ENCODE assay signal across 8 mouse cellular contexts in genomic region chr7:99381214-99382087, GRCm38 (mm10). TPM values are rescaled to one million over a fixed set of nuclear protein-coding genes. Genes with fewer than 3 reads are reported as not detected.
A peak's percentile ranks its signal among the peaks of the same experiment; 100 is the strongest.
DNase-seq lines count a peak whose midpoint lies in the region; ATAC-seq and TF ChIP-seq lines count a peak whose summit lies in the region.

Gene Gdpd5, plus strand, starts transcription at chr7:99381414.

- peak within 1 kb of the TSS; percentile 65 for H3K4me2 ChIP-seq in forebrain, embryonic 16.5 days (ENCODE audit: low read length)
- peak within 1 kb of the TSS; percentile 95 for H3K4me2 ChIP-seq in lung, embryonic 14.5 days

- H3K36me3 ChIP-seq in G1E (replicated peaks), result no peaks in the 10 kb centered on the region
- H3K36me3 ChIP-seq in forebrain, embryonic 16.5 days (ENCODE audit: control insufficient read depth, insufficient read depth), result no peaks in the 10 kb centered on the region
- H3K36me3 ChIP-seq in lung, embryonic 14.5 days (ENCODE audit: insufficient read depth), result no peaks in the 10 kb centered on the region
- H3K36me3 ChIP-seq in thymus, adult 2 months (ENCODE audit: control insufficient read depth, insufficient read depth, low read length), result no peaks in the 10 kb centered on the region

- TF ChIP-seq POLR2A in olfactory bulb, adult 2 months (IDR thresholded peaks at IDR 0.05; ENCODE audit: insufficient read depth, low read depth, low read length), result peak; percentile 76
- TF ChIP-seq POLR2A in thymus, adult 2 months (IDR thresholded peaks at IDR 0.05; ENCODE audit: control insufficient read depth, extremely low read depth, insufficient read depth, low read length, poor library complexity), result peak; percentile 57; the same call in 1 of the 2 replicates

- peak; percentile 87 for DNase-seq in G1E (ENCODE audit: low spot score)
- DNase-seq in cerebellum, adult 18-20 months, result peak; percentile 99 to 100
- DNase-seq in heart, postnatal 36 days, result peak; percentile 100
- DNase-seq in layer of hippocampus, adult 2 months (ENCODE audit: low spot score in 2 of 2), result peak; percentile 98 to 100
- peak; percentile 99 for DNase-seq in lung, embryonic 14.5 days
- DNase-seq in thymus, adult 2 months, result peak; percentile 99

- peaks cover 4% of the 10 kb centered on the region for H3K9me3 ChIP-seq in G1E (replicated peaks)
- H3K9me3 ChIP-seq in forebrain, embryonic 16.5 days (ENCODE audit: control insufficient read depth, low read length), result no peaks in the 10 kb centered on the region; the same call in 1 of the 2 replicates
- no peaks in the 10 kb centered on the region for H3K9me3 ChIP-seq in lung, embryonic 14.5 days (ENCODE audit: low read depth, low read length)

- peaks cover 19% of the 10 kb centered on the region for H3K4me1 ChIP-seq in G1E (ENCODE audit: insufficient read depth, low read depth, low read length)
- peaks cover 37% of the 10 kb centered on the region for H3K4me1 ChIP-seq in forebrain, embryonic 16.5 days (replicated peaks; ENCODE audit: control insufficient read depth, insufficient read depth, low read length)
- H3K4me1 ChIP-seq in lung, embryonic 14.5 days (ENCODE audit: insufficient read depth), result peaks cover 22% of the 10 kb centered on the region
- H3K4me1 ChIP-seq in olfactory bulb, adult 2 months (ENCODE audit: control insufficient read depth, insufficient read depth, low read length), result peaks cover 24% of the 10 kb centered on the region
- H3K4me1 ChIP-seq in thymus, adult 2 months (replicated peaks; ENCODE audit: control insufficient read depth, insufficient read depth, low read length), result peaks cover 19% of the 10 kb centered on the region

- peak within 1 kb of the TSS; percentile 94 for H3K27ac ChIP-seq in forebrain, embryonic 16.5 days (ENCODE audit: low read length)
- peak within 1 kb of the TSS; percentile 92 for H3K27ac ChIP-seq in layer of hippocampus, adult 2 months
- H3K27ac ChIP-seq in lung, embryonic 14.5 days (ENCODE audit: low read depth), result peak within 1 kb of the TSS; percentile 93
- H3K27ac ChIP-seq in olfactory bulb, adult 2 months (ENCODE audit: insufficient read depth, low read depth, low read length), result peak within 1 kb of the TSS; percentile 90
- H3K27ac ChIP-seq in thymus, adult 2 months (ENCODE audit: control insufficient read depth, insufficient read depth, low read length), result no peak within 1 kb of the TSS

- peak within 1 kb of the TSS; percentile 69; the same call in 1 of the 2 replicates for H3K4me3 ChIP-seq in G1E (ENCODE audit: low read depth, low read length)
- peak within 1 kb of the TSS; percentile 90 for H3K4me3 ChIP-seq in forebrain, embryonic 16.5 days (replicated peaks; ENCODE audit: low read length)
- H3K4me3 ChIP-seq in layer of hippocampus, adult 2 months, result peak within 1 kb of the TSS; percentile 59
- peak within 1 kb of the TSS; percentile 63 for H3K4me3 ChIP-seq in lung, embryonic 14.5 days (ENCODE audit: low read depth, low read length)
- peak within 1 kb of the TSS; percentile 58 for H3K4me3 ChIP-seq in olfactory bulb, adult 2 months (ENCODE audit: insufficient read depth, low read depth, low read length)
- H3K4me3 ChIP-seq in thymus, adult 2 months (ENCODE audit: control insufficient read depth, insufficient read depth, low read length), result peak within 1 kb of the TSS; percentile 59

- peak within 1 kb of the TSS; percentile 82 for H3K9ac ChIP-seq in forebrain, embryonic 16.5 days (replicated peaks; ENCODE audit: low read depth, low read length)
- H3K9ac ChIP-seq in lung, embryonic 14.5 days, result peak within 1 kb of the TSS; percentile 72

- intact Hi-C loops in heart, postnatal 36 days (cut with DNase I), result loop anchor here (2.0 to 5.0 kb wide), 2 partner anchors 29 to 1111 kb away; partner anchors contain the start of gene Ucp2

- TF ChIP-seq CTCF in G1E (IDR thresholded peaks at IDR 0.05; ENCODE audit: low read depth, low read length), result no peak
- TF ChIP-seq CTCF in layer of hippocampus, adult 2 months (conservative IDR thresholded peaks at IDR 0.05), result no peak
- TF ChIP-seq CTCF in lung, embryonic 14.5 days (IDR thresholded peaks at IDR 0.05; ENCODE audit: low read depth), result no peak
- TF ChIP-seq CTCF in olfactory bulb, adult 2 months (IDR thresholded peaks at IDR 0.05; ENCODE audit: insufficient read depth, low read depth, low read length), result no peak
- TF ChIP-seq CTCF in thymus, adult 2 months (IDR thresholded peaks at IDR 0.05; ENCODE audit: borderline replicate concordance, control insufficient read depth, extremely low read depth, insufficient read depth, low read length, poor library complexity), result no peak

- peaks cover 60% of the 10 kb centered on the region for H3K27me3 ChIP-seq in G1E (ENCODE audit: insufficient read depth, low read length)
- no peaks in the 10 kb centered on the region for H3K27me3 ChIP-seq in forebrain, embryonic 16.5 days (replicated peaks; ENCODE audit: control insufficient read depth, insufficient read depth, low read length)
- no peaks in the 10 kb centered on the region for H3K27me3 ChIP-seq in lung, embryonic 14.5 days (ENCODE audit: insufficient read depth, low read length)
- H3K27me3 ChIP-seq in thymus, adult 2 months (ENCODE audit: control insufficient read depth, insufficient read depth, low read length), result peaks cover 8% of the 10 kb centered on the region; the same call in 1 of the 2 replicates

- peak; percentile 96 for ATAC-seq in G1E (ENCODE audit: extremely low read depth, insufficient number of reproducible peaks, low FRiP score, poor library complexity, severe bottlenecking)
- peak; percentile 96 for ATAC-seq in forebrain, embryonic 16.5 days
- ATAC-seq in lung, embryonic 14.5 days (ENCODE audit: insufficient read depth), result peak; percentile 96

- WGBS in forebrain, embryonic 16.5 days, result under 1% methylated on average over 68 of the region's 73 CpGs
- under 1% methylated on average over 73 of the region's 73 CpGs for WGBS in lung, embryonic 14.5 days
- WGBS in olfactory bulb, adult 2 months, result under 1% methylated on average over 73 of the region's 73 CpGs
- under 1% methylated on average over 73 of the region's 73 CpGs for WGBS in thymus, adult 2 months

RNA-seq across cellular contexts. Expression of gene Gdpd5, which starts in this region (rescaled TPM):
- 0.24 TPM in 1 of 2 replicates, not detected in the other for total RNA-seq in G1E (2014; fragmentation: Nextera tagmentation)
- 0.23 and 0.49 TPM in 2 replicates for total RNA-seq in G1E (2017)
- polyA plus RNA-seq in G1E (2012), result 0.02 and 0.16 TPM in 2 replicates
- polyA plus RNA-seq in forebrain, embryonic 16.5 days (2015; fragmentation: Nextera tagmentation; extraction: Ambion mirVana), result 45.2 and 48.0 TPM in 2 replicates
- 10 to 100 TPM; 22.6 to 23.2 TPM for total RNA-seq in heart, postnatal 36 days (2021)
- total RNA-seq in layer of hippocampus, adult 2 months (2021), result 10 to 100 TPM; 20.8 to 24.3 TPM
- polyA plus RNA-seq in lung, embryonic 14.5 days (2014; fragmentation: Nextera tagmentation; extraction: Ambion mirVana), result 20.2 and 21.8 TPM in 2 replicates
- polyA plus RNA-seq in olfactory bulb, adult 2 months (2012; ENCODE audit: insufficient read depth, insufficient read length, low replicate concordance, missing spikeins), result not detected in 2 replicates
- 13.9 and 18.5 TPM in 2 replicates for polyA plus RNA-seq in thymus, adult 2 months (2012; rRNA removed)

Comparison
In these comparisons a context has a peak if more than half of its experiments do, and no peak if none do; other contexts are left out.
1. RNA of gene Gdpd5 (total RNA-seq): 20.8 to 24.3 TPM in layer of hippocampus, adult 2 months and 22.6 to 23.2 TPM in heart, postnatal 36 days; 0.23 to 0.49 TPM in G1E; every median in the first group is over 4 times any median in the second.
2. Peak in DNase-seq, ATAC-seq and H3K4me3 ChIP-seq in G1E; RNA of the gene not detected or under 1 TPM.
3. Peak in every context shown above with its lines, with median percentiles within 50 percentile points of each other: ATAC-seq, DNase-seq and H3K4me3 ChIP-seq.